Mouse (Mus musculus) C2C12 (cell line): ENCODE data around the gene Lyzl4. TPM values are rescaled to one million over a fixed set of nuclear protein-coding genes. Genes with fewer than 3 reads are reported as not detected.

Source experiments
- H3K27me3 ChIP-seq: one replicate; pipeline ENCODE4 v1.6.1; 2011; ENCODE audit not compliant: control insufficient read depth, insufficient read depth, insufficient read length
- H3K36me3 ChIP-seq: one replicate; pipeline ENCODE4 v1.6.1; 2011; ENCODE audit not compliant: control insufficient read depth, insufficient read depth
- H3K4me3 ChIP-seq: one replicate; pipeline ENCODE4 v1.5.1; 2011; ENCODE audit warnings: mild to moderate bottlenecking, control low read depth; ENCODE audit not compliant: poor library complexity, insufficient read depth, severe bottlenecking
- H3K79me2 ChIP-seq: one replicate; pipeline ENCODE4 v1.6.1; 2011; ENCODE audit not compliant: control insufficient read depth, insufficient read depth
- H3K79me3 ChIP-seq: one replicate; pipeline ENCODE4 v1.6.1; 2011; ENCODE audit warnings: low read depth, control low read depth
- H3ac ChIP-seq: one replicate; pipeline ENCODE3; 2011; ENCODE audit warnings: low read depth; ENCODE audit not compliant: control insufficient read depth, insufficient read length
- CEBPB ChIP-seq: IDR thresholded peaks from one replicate; pipeline ENCODE4 v1.6.1; 2011; ENCODE audit warnings: low read depth, mild to moderate bottlenecking, control low read depth, moderate library complexity
- CTCF ChIP-seq: IDR thresholded peaks from one replicate; pipeline ENCODE4 v1.5.1; 2011; ENCODE audit not compliant: control insufficient read depth, insufficient read depth, insufficient read length
- FOSL1 ChIP-seq: IDR thresholded peaks from one replicate; pipeline ENCODE4 v1.8.0; 2011; ENCODE audit warnings: mild to moderate bottlenecking, low read length; ENCODE audit not compliant: poor library complexity, insufficient read depth, severe bottlenecking
- MAX ChIP-seq: IDR thresholded peaks from one replicate; pipeline ENCODE4 v1.6.1; 2011; ENCODE audit warnings: mild to moderate bottlenecking, control low read depth
- MYOD1 ChIP-seq: IDR thresholded peaks from one replicate; pipeline ENCODE4 v1.6.1; 2011; ENCODE audit warnings: low read depth; ENCODE audit not compliant: control insufficient read depth, insufficient read length
- MYOG ChIP-seq: IDR thresholded peaks from one replicate; pipeline ENCODE4 v1.6.1; 2011; ENCODE audit not compliant: control insufficient read depth, insufficient read length; ENCODE audit errors: extremely low read depth
- USF1 ChIP-seq: IDR thresholded peaks from one replicate; pipeline ENCODE4 v1.6.1; 2011; ENCODE audit warnings: low read depth, mild to moderate bottlenecking, control low read depth, moderate library complexity
- long read RNA-seq, 2 experiments: library from polyadenylated mRNA; unstranded; transcript quantifications; one replicate each; pipeline ENCODE4 v2.0.0; 2019 to 2020
- polyA plus RNA-seq: library from polyadenylated mRNA; unstranded; fragments of >200 nt; fragmentation: generic; extraction: Trizol; gene quantifications from one replicate; pipeline ENCODE4 v1.2.1, GENCODE M21; 2012; ENCODE audit warnings: missing spikeins

Gene Lyzl4
- polyA plus RNA-seq = not detected
- long read RNA-seq, experiment 1 = 0 reads
- long read RNA-seq, experiment 2 = 0 reads

GRCm38 (mm10) chr9:121642001-121642400 lies at the start of gene Lyzl4:
Gene Lyzl4 (minus strand): TSS chr9:121642096.
- peak; percentile 80 for TF ChIP-seq CTCF
- TF ChIP-seq MYOG = no peak
- no peak for TF ChIP-seq MYOD1
- TF ChIP-seq FOSL1 = no peak
- no peak for TF ChIP-seq CEBPB
- TF ChIP-seq USF1 = no peak
- Histone ChIP-seq H3K79me2 (no peaks in the 10 kb centered on the region), H3K4me3 (no peak within 1 kb of the TSS), H3K79me3 (no peaks in the 10 kb centered on the region), H3K36me3 (no peaks in the 10 kb centered on the region), H3K27me3 (peaks cover 57% of the 10 kb centered on the region), H3ac (no peak within 1 kb of the TSS)

GRCm38 (mm10) chr9:121690734-121691133 lies 48.8 kb upstream of the Lyzl4 start:
- Histone ChIP-seq H3K36me3 (peaks cover 12% of the 10 kb centered on the region), H3K27me3 (no peaks in the 10 kb centered on the region), H3ac (no peak overlapping the region), H3K4me3 (no peak overlapping the region), H3K79me2 (no peaks in the 10 kb centered on the region), H3K79me3 (no peaks in the 10 kb centered on the region)
- TF ChIP-seq FOSL1 = no peak
- TF ChIP-seq CTCF = no peak
- TF ChIP-seq USF1 = no peak
- no peak for TF ChIP-seq MYOG
- no peak for TF ChIP-seq CEBPB
- no peak for TF ChIP-seq MYOD1
- no peak for TF ChIP-seq MAX

DNA sequence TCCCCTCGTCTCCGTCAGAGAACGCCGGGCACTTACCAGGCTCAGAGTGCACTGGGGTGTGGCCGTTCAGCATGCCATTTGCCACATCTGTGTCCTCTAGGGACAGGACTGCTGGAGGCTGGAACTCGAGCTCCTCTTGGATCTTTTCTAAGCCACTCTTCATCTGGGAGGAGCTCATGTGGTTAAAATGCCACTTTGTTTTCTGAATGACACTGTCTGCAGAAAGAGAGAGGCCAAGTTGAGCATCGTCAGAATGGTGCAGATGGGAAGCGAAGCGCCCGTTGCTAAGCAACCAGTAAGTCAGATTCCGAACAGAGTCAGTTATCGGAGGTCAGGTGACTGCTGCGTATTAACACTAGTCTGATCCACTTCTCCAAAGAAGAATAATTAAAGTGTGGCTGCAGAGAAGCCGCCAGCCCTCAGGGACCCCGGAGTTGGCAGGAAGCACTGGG lies 48.3 kb upstream of the Lyzl4 start:
- Histone ChIP-seq H3K36me3 (peaks cover 12% of the 10 kb centered on the region), H3K4me3 (no peak overlapping the region), H3K27me3 (no peaks in the 10 kb centered on the region), H3ac (no peak overlapping the region), H3K79me3 (no peaks in the 10 kb centered on the region), H3K79me2 (no peaks in the 10 kb centered on the region)
- no peak for TF ChIP-seq MYOG
- no peak for TF ChIP-seq FOSL1
- TF ChIP-seq CEBPB = no peak
- TF ChIP-seq MYOD1 = no peak
- TF ChIP-seq CTCF = no peak
- no peak for TF ChIP-seq MAX

DNA sequence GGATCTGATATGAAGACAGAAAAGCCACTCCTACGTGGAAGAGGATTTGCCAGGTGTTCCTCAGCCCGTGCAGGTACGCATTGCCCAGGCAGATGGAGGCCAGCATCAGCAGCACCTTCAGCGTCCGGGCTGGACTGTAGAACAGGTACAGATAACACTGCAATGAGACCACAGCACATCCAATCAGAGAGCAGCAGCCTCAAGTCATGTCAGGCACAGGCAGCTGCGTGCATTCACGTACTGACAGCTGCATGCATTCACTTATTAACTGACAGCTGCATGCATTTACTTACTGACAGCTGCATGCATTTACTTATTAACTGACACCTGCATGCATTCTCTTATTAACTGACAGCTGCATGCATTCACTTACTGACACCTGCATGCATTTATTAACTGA lies 42.8 kb upstream of the Lyzl4 start:
- Histone ChIP-seq H3K36me3 (peaks cover 13% of the 10 kb centered on the region), H3K79me3 (no peaks in the 10 kb centered on the region), H3K79me2 (no peaks in the 10 kb centered on the region), H3ac (no peak overlapping the region), H3K4me3 (no peak overlapping the region), H3K27me3 (no peaks in the 10 kb centered on the region)
- no peak for TF ChIP-seq CTCF
- no peak for TF ChIP-seq FOSL1
- no peak for TF ChIP-seq USF1
- no peak for TF ChIP-seq MYOD1
- no peak for TF ChIP-seq CEBPB
- TF ChIP-seq MAX = no peak
- TF ChIP-seq MYOG = no peak

GRCm38 (mm10) chr9:121682037-121682680 lies 40.3 kb upstream of the Lyzl4 start:
- no peaks in the 10 kb centered on the region for H3K27me3 ChIP-seq
- TF ChIP-seq CEBPB (no peak), FOSL1 (no peak), MYOG (no peak), CTCF (no peak), USF1 (no peak), MAX (no peak), MYOD1 (no peak)

More at GRCm38 (mm10) chr9:121682037-121682680, 40.3 kb upstream of the Lyzl4 start:
- Histone ChIP-seq H3K4me3 (no peak overlapping the region), H3ac (no peak overlapping the region), H3K79me2 (no peaks in the 10 kb centered on the region), H3K79me3 (no peaks in the 10 kb centered on the region), H3K36me3 (peaks cover 4% of the 10 kb centered on the region)
